Mouse (Mus musculus) MEL (cell line): ENCODE data around the gene Tanc1. TPM values are rescaled to one million over a fixed set of nuclear protein-coding genes. Genes with fewer than 3 reads are reported as not detected.

Experiments
- DNase-seq: peaks from one replicate; pipeline ENCODE4 v3.0.0; 2011; ENCODE audit warnings: low read depth, low spot score
- H3K27ac ChIP-seq: 2 replicates; pipeline ENCODE4 v1.5.1; 2012; ENCODE audit warnings: low read depth, mild to moderate bottlenecking, control low read depth, low read length, moderate library complexity; ENCODE audit not compliant: control insufficient read depth
- H3K27me3 ChIP-seq, 2 experiments: fragments of 150-350 bp in 1 of 2; sonication (generic) in 1 of 2; 2 replicates each; pipeline ENCODE4 v1.6.1; 2012; ENCODE audit warnings: low read length in 2 of 2, mild to moderate bottlenecking in 2 of 2, improper control_type of control experiment in 1 of 2, moderate library complexity in 1 of 2; ENCODE audit not compliant: insufficient read depth in 2 of 2, control insufficient read depth in 1 of 2
- H3K36me3 ChIP-seq, 2 experiments: 2 replicates each; pipeline ENCODE4 v1.6.1; 2012 to 2014; ENCODE audit warnings: low read length in 2 of 2, improper control_type of control experiment in 1 of 2, inconsistent platforms in 1 of 2, mild to moderate bottlenecking in 1 of 2; ENCODE audit not compliant: insufficient read depth in 2 of 2, control insufficient read depth in 1 of 2
- H3K4me1 ChIP-seq, 2 experiments: fragments of 150-350 bp in 1 of 2; sonication (generic) in 1 of 2; 2 replicates each; pipeline ENCODE4 v1.6.1; 2012; ENCODE audit warnings: low read length in 2 of 2, improper control_type of control experiment in 1 of 2, mild to moderate bottlenecking in 1 of 2; ENCODE audit not compliant: insufficient read depth in 2 of 2, control insufficient read depth in 1 of 2
- H3K4me3 ChIP-seq, 2 experiments: fragments of 150-350 bp in 1 of 2; sonication (generic) in 1 of 2; 2 replicates each; pipeline ENCODE4 v1.5.1; 2012; ENCODE audit warnings: low read depth in 2 of 2, low read length in 2 of 2, mild to moderate bottlenecking in 2 of 2, moderate library complexity in 2 of 2, control low read depth in 1 of 2, improper control_type of control experiment in 1 of 2; ENCODE audit not compliant: control insufficient read depth in 1 of 2, insufficient read depth in 1 of 2
- H3K79me2 ChIP-seq: 2 replicates; pipeline ENCODE4 v1.6.1; 2012; ENCODE audit warnings: mild to moderate bottlenecking, low read length, moderate library complexity; ENCODE audit not compliant: control insufficient read depth, poor library complexity, insufficient read depth
- H3K9ac ChIP-seq: 2 replicates; pipeline ENCODE4 v1.6.1; 2012; ENCODE audit warnings: low read depth, mild to moderate bottlenecking, control low read depth, low read length, moderate library complexity; ENCODE audit not compliant: control insufficient read depth, poor library complexity, severe bottlenecking
- H3K9me3 ChIP-seq: fragments of 150-350 bp; sonication (generic); replicated peaks from 2 replicates; pipeline ENCODE4 v1.6.1; 2012; ENCODE audit warnings: mild to moderate bottlenecking, low read length, improper control_type of control experiment, moderate library complexity; ENCODE audit not compliant: insufficient read depth
- CHD2 ChIP-seq: IDR thresholded peaks from 2 replicates; pipeline ENCODE4 v1.6.1; 2011; ENCODE audit warnings: low read length, improper control_type of control experiment
- ELF1 ChIP-seq: IDR thresholded peaks from 2 replicates; pipeline ENCODE4 v1.6.1; 2014; ENCODE audit warnings: low read depth, mild to moderate bottlenecking, inconsistent platforms, low read length, improper control_type of control experiment, moderate library complexity
- EP300 ChIP-seq, 2 experiments: IDR thresholded peaks; 2 replicates each; pipeline ENCODE4 v1.6.1; 2011; ENCODE audit warnings: improper control_type of control experiment in 2 of 2, low read length in 2 of 2, low read depth in 1 of 2, mild to moderate bottlenecking in 1 of 2
- ETS1 ChIP-seq: IDR thresholded peaks from 2 replicates; pipeline ENCODE4 v1.6.1; 2012; ENCODE audit warnings: low read depth, mild to moderate bottlenecking, inconsistent platforms, low read length, improper control_type of control experiment, moderate library complexity
- HCFC1 ChIP-seq: IDR thresholded peaks from 2 replicates; pipeline ENCODE4 v1.6.1; 2012; ENCODE audit warnings: low read depth, mild to moderate bottlenecking, inconsistent platforms, low read length, improper control_type of control experiment, moderate library complexity
- JUND ChIP-seq: IDR thresholded peaks from 2 replicates; pipeline ENCODE4 v1.6.1; 2011; ENCODE audit warnings: low read depth, mild to moderate bottlenecking, improper control_type of control experiment, low read length
- MAFK ChIP-seq: IDR thresholded peaks from 2 replicates; pipeline ENCODE4 v1.6.1; 2011; ENCODE audit warnings: low read depth, mild to moderate bottlenecking, low read length, improper control_type of control experiment, borderline replicate concordance
- MAZ ChIP-seq: IDR thresholded peaks from 2 replicates; pipeline ENCODE4 v1.6.1; 2012; ENCODE audit warnings: low read depth, mild to moderate bottlenecking, inconsistent platforms, low read length, improper control_type of control experiment
- MEF2A ChIP-seq: IDR thresholded peaks from 2 replicates; pipeline ENCODE4 v1.6.1; 2014; ENCODE audit warnings: low read depth, mild to moderate bottlenecking, inconsistent platforms, low read length, improper control_type of control experiment; ENCODE audit not compliant: poor library complexity, insufficient replicate concordance, severe bottlenecking; ENCODE audit errors: extremely low read depth
- NELFE ChIP-seq: IDR thresholded peaks from 2 replicates; pipeline ENCODE4 v1.6.1; 2011; ENCODE audit warnings: low read depth, low read length, improper control_type of control experiment
- NRF1 ChIP-seq: IDR thresholded peaks from 2 replicates; pipeline ENCODE4 v1.6.1; 2014; ENCODE audit warnings: low read depth, mild to moderate bottlenecking, inconsistent platforms, low read length, improper control_type of control experiment, moderate library complexity; ENCODE audit not compliant: poor library complexity, insufficient read depth, severe bottlenecking
- POLR2A ChIP-seq, 2 experiments: IDR thresholded peaks; 2 replicates each; pipeline ENCODE4 v1.6.1; 2011 to 2012; ENCODE audit warnings: low read length in 2 of 2, mild to moderate bottlenecking in 2 of 2, control low read depth in 1 of 2, improper control_type of control experiment in 1 of 2, low read depth in 1 of 2, moderate library complexity in 1 of 2; ENCODE audit not compliant: control insufficient read depth in 1 of 2, insufficient read depth in 1 of 2, poor library complexity in 1 of 2
- POLR2AphosphoS2 ChIP-seq: IDR thresholded peaks from 2 replicates; pipeline ENCODE4 v1.6.1; 2011; ENCODE audit warnings: low read length, improper control_type of control experiment
- POLR2AphosphoS5 ChIP-seq: IDR thresholded peaks from 2 replicates; pipeline ENCODE4 v1.6.1; 2012; ENCODE audit warnings: low read depth, borderline replicate concordance, mild to moderate bottlenecking, inconsistent platforms, low read length, moderate library complexity, mixed read lengths
- SMC3 ChIP-seq: IDR thresholded peaks from 2 replicates; pipeline ENCODE4 v1.6.1; 2011; ENCODE audit warnings: low read depth, low read length, improper control_type of control experiment
- TAL1 ChIP-seq: IDR thresholded peaks from 2 replicates; pipeline ENCODE4 v1.6.1; 2012; ENCODE audit warnings: mild to moderate bottlenecking, inconsistent platforms, low read length, moderate library complexity, mixed read lengths
- TBP ChIP-seq: IDR thresholded peaks from 2 replicates; pipeline ENCODE4 v1.8.0; 2011; ENCODE audit warnings: low read depth, low read length, improper control_type of control experiment
- TCF12 ChIP-seq: IDR thresholded peaks from 2 replicates; pipeline ENCODE4 v1.6.1; 2014; ENCODE audit warnings: low read depth, mild to moderate bottlenecking, inconsistent platforms, low read length, improper control_type of control experiment, moderate library complexity
- UBTF ChIP-seq: IDR thresholded peaks from 2 replicates; pipeline ENCODE4 v1.6.1; 2012; ENCODE audit warnings: low read depth, mild to moderate bottlenecking, inconsistent platforms, low read length, improper control_type of control experiment, moderate library complexity, borderline replicate concordance; ENCODE audit not compliant: insufficient read depth
- USF1 ChIP-seq: IDR thresholded peaks from 2 replicates; pipeline ENCODE4 v1.6.1; 2014; ENCODE audit warnings: low read depth, mild to moderate bottlenecking, inconsistent platforms, low read length, improper control_type of control experiment, moderate library complexity
- USF2 ChIP-seq, 2 experiments: IDR thresholded peaks; 2 replicates each; pipeline ENCODE4 v1.6.1; 2011 to 2012; ENCODE audit warnings: improper control_type of control experiment in 2 of 2, low read length in 2 of 2, borderline replicate concordance in 1 of 2, inconsistent platforms in 1 of 2, low read depth in 1 of 2, mild to moderate bottlenecking in 1 of 2; ENCODE audit not compliant: insufficient read depth in 1 of 2
- ZC3H11A ChIP-seq: IDR thresholded peaks from 2 replicates; pipeline ENCODE4 v1.6.1; 2012; ENCODE audit warnings: low read depth, mild to moderate bottlenecking, inconsistent platforms, low read length, improper control_type of control experiment
- ZKSCAN1 ChIP-seq: IDR thresholded peaks from 2 replicates; pipeline ENCODE4 v1.6.1; 2012; ENCODE audit warnings: low read depth, mild to moderate bottlenecking, inconsistent platforms, low read length, improper control_type of control experiment, moderate library complexity
- ZNF384 ChIP-seq: IDR thresholded peaks from 2 replicates; pipeline ENCODE4 v1.6.1; 2012; ENCODE audit warnings: low read depth, mild to moderate bottlenecking, inconsistent platforms, low read length, improper control_type of control experiment
- polyA plus RNA-seq, 2 experiments: library from polyadenylated mRNA; stranded (reverse) in 1 of 2; unstranded in 1 of 2; fragments of >175 nt in 1 of 2; fragments of >200 nt in 1 of 2; gene quantifications; 2 replicates each; pipeline versions ENCODE4 v1.2.1 to v1.2.4; 2012; ENCODE audit warnings: low replicate concordance in 2 of 2, low read depth in 1 of 2; ENCODE audit not compliant: insufficient read length in 2 of 2, insufficient read depth in 1 of 2, missing spikeins in 1 of 2
- total RNA-seq: library from RNA; depleted of rRNA; stranded (reverse); fragments of 300-350 nt; gene quantifications from 2 replicates; pipeline ENCODE4 v1.2.3, GENCODE M21; 2012

Gene Tanc1
- total and polyA plus RNA-seq, 3 experiments = 0.54 to 0.78 TPM; not detected in 1

DNA sequence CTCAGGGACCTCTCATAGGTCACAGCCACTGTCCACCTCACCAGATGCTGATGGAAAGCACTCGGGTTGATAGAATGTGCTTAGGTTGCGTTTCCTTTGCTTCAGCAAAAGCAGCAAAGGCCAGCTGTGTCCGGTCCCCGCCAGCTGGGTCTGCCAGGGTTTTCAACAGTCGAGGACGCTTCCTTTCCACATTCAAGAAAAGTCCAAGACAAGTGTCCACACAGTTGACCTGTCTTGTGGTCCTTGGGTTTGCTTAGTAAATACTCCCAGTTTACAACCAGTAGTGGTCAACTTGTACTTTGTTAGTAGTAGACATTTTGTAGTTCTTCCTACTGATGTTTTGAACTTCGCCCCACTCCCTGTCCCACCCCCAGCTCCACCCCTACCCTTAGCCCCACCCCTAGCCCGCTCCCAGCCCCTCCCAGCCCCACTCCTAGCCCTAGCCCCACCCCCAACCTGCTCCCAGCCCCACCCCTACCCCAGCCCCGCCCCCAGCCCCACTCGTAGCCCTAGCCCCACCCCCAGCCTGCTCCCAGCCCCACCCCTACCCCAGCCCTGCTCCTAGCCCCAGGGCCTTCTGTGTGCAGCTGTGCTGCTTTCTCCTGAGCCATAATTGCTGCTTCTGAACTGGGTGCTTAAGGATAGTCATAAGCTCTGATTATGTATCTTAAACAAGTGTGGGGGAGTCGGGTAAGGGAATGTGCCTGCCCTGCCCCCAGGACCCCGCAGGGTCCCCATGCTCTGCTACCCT lies 229.5 kb downstream of the Tanc1 start:
- H3K9ac ChIP-seq = peak overlapping the region; percentile 74
- H3K27ac ChIP-seq = peak overlapping the region; percentile 72
- H3K4me3 ChIP-seq = peak overlapping the region; percentile 66 to 87
- H3K9me3 ChIP-seq = no peaks in the 10 kb centered on the region
- H3K27me3 ChIP-seq = no peaks in the 10 kb centered on the region
- peak; percentile 73 for DNase-seq
- peaks cover 1% of the 10 kb centered on the region; the same call in 1 of the 2 replicates for H3K79me2 ChIP-seq
- no peaks in the 10 kb centered on the region; a peak in 2 of 4 replicates for H3K36me3 ChIP-seq
- peaks cover 2 to 9% of the 10 kb centered on the region in 2 experiments; a peak in 2 of 4 replicates for H3K4me1 ChIP-seq
- no peak for TF ChIP-seq USF1
- TF ChIP-seq POLR2A (IDR thresholded peaks at IDR 0.05; ENCODE audit: control insufficient read depth in 1 of 2, insufficient read depth in 1 of 2, low read depth in 1 of 2, low read length in 2 of 2, poor library complexity in 1 of 2) = peak in 1 of 2 experiments; percentile 52; a peak in 1 of 4 replicates
- no peak for TF ChIP-seq MAFK
- no peak for TF ChIP-seq HCFC1
- no peak for TF ChIP-seq TBP
- TF ChIP-seq TCF12 = no peak
- TF ChIP-seq POLR2AphosphoS5 = no peak
- TF ChIP-seq CHD2 = no peak
- no peak for TF ChIP-seq UBTF
- TF ChIP-seq MAZ = 0 out of 2 replicates have a peak, but pooled peaks have one; percentile 4
- no peak for TF ChIP-seq JUND
- TF ChIP-seq ZNF384 = no peak
- TF ChIP-seq NELFE = peak; percentile 41
- no peak for TF ChIP-seq USF2 (IDR thresholded peaks at IDR 0.05; ENCODE audit: borderline replicate concordance in 1 of 2, insufficient read depth in 1 of 2, low read depth in 1 of 2, low read length in 2 of 2)
- TF ChIP-seq MEF2A = no peak
- no peak for TF ChIP-seq ZKSCAN1
- TF ChIP-seq TAL1 = no peak
- no peak for TF ChIP-seq ZC3H11A
- TF ChIP-seq ETS1 = no peak
- TF ChIP-seq NRF1 = no peak
- no peak for TF ChIP-seq SMC3
- no peak for TF ChIP-seq EP300 (IDR thresholded peaks at IDR 0.05; ENCODE audit: low read depth in 1 of 2, low read length in 2 of 2)
- TF ChIP-seq ELF1 = no peak
- TF ChIP-seq POLR2AphosphoS2 = no peak
